Mouse (Mus musculus): ENCODE results near the gene Slc25a29. TPM values are rescaled to one million over a fixed set of nuclear protein-coding genes. Genes with fewer than 3 reads are reported as not detected.

Slc25a29 gene
- polyA plus RNA-seq, 1 experiment from 2014 or later: 29.2 TPM

DNA sequence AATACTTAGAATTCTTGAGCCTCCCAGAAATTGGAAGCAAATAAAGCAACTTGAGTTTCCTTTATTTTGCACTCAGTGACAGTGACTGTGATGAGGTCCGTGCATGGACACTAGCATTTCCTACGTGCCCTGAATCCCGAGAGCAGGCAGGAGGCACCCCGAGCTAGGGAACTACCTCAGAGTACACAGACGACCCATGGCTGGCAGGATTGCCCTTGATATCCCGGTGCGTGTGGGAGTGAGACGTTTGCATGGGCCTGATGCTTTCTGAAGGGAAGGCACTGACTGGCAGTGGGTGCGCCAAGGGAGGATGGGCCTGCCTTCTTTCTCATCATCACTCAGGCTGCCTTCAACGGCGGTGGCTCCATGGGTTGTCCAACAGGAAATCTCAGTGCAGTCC is 19.1 kb downstream of the Slc25a29 start:
- Histone ChIP-seq H3K4me2 (replicated peaks) (no peak overlapping the region), H3K27me3 (no peaks in the 10 kb centered on the region), H3K36me3 (peaks cover 19% of the 10 kb centered on the region), H3K4me3 (no peak overlapping the region), H3K27ac (replicated peaks) (no peak overlapping the region), H3K4me1 (peaks cover 7% of the 10 kb centered on the region), H3K9ac (replicated peaks) (no peak overlapping the region), H3K9me3 (no peaks in the 10 kb centered on the region)
- ATAC-seq (replicated peaks): no peak
- WGBS: 88% methylated on average over 11 of the region's 11 CpGs

DNA sequence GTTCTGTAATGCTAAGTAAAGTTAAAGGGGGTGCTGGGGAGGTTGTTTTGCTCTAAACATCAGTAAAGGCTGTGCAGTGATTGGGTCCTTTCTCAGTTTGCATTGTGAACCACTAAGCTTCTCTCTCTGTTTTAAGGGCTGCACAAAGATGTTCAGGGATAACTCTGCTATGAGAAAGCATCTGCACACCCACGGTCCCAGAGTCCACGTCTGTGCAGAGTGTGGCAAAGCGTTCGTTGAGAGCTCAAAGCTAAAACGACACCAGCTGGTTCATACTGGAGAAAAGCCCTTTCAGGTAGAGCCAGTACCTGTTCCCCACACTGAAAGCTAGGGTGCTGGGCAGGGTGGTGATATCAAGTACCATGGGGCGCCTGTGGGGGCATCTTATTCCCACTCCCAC is 21.2 kb downstream of the Slc25a29 start:
- Histone ChIP-seq H3K36me3 (peaks cover 19% of the 10 kb centered on the region), H3K4me3 (no peak overlapping the region), H3K4me1 (peaks cover 11% of the 10 kb centered on the region), H3K9ac (replicated peaks) (no peak overlapping the region), H3K27me3 (no peaks in the 10 kb centered on the region), H3K27ac (replicated peaks) (no peak overlapping the region), H3K4me2 (replicated peaks) (no peak overlapping the region), H3K9me3 (no peaks in the 10 kb centered on the region)
- WGBS: 92% methylated on average over 6 of the region's 6 CpGs
- ATAC-seq (replicated peaks): no peak

DNA sequence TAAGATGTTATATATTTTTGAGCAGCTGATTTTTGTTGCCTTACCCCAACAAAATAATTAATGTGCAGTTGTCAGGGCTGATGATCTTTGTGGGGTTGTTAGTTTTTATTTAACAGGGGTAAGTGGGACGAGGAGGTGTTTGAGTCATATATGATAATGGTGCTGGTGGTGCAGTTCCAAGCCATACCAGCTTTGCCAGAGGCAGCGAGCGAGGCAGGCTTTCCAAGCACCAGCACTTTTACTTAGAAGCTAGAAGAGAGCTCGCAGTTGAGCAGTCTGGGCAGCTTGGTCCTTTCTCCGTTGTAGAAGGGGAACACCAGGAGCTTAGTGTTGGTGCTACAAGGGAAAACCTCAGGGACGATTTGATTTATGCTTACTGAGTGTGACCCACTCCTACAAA is 23.2 kb downstream of the Slc25a29 start:
- no peak for ATAC-seq (replicated peaks)
- H3K9ac ChIP-seq (replicated peaks): no peak overlapping the region
- H3K4me1 ChIP-seq: peaks cover 11% of the 10 kb centered on the region
- H3K36me3 ChIP-seq: peaks cover 17% of the 10 kb centered on the region
- no peaks in the 10 kb centered on the region for H3K9me3 ChIP-seq
- H3K4me2 ChIP-seq (replicated peaks): no peak overlapping the region
- WGBS: 81% methylated on average over 6 of the region's 6 CpGs
- H3K27ac ChIP-seq (replicated peaks): no peak overlapping the region
- no peaks in the 10 kb centered on the region for H3K27me3 ChIP-seq
- no peak overlapping the region for H3K4me3 ChIP-seq

DNA sequence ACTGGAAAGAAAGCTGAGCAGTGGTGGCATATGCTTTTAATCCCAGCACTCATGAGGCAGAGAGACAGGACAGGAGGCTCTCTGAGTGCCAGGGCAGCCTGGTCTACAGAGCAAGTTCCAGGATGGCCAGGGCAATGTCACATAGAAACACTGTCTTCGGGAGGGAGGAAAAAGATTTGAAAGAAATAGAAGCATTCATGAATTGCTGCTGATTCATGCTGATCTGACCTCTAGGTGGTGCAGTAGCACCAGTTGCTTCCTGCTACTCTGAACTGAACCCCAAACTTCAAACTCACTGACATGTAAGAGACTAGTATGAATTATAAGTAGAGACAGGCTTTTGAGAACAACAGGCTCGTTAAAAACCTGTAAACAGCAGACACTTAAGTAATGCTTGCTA is 24.6 kb downstream of the Slc25a29 start:
- no peak overlapping the region for H3K27ac ChIP-seq (replicated peaks)
- H3K9me3 ChIP-seq: no peaks in the 10 kb centered on the region
- H3K9ac ChIP-seq (replicated peaks): no peak overlapping the region
- no peak for ATAC-seq (replicated peaks)
- H3K27me3 ChIP-seq: no peaks in the 10 kb centered on the region
- no peak overlapping the region for H3K4me2 ChIP-seq (replicated peaks)
- peaks cover 11% of the 10 kb centered on the region for H3K4me1 ChIP-seq
- WGBS: 48% methylated on average over 2 of the region's 2 CpGs
- no peak overlapping the region for H3K4me3 ChIP-seq
- H3K36me3 ChIP-seq: peaks cover 13% of the 10 kb centered on the region

DNA sequence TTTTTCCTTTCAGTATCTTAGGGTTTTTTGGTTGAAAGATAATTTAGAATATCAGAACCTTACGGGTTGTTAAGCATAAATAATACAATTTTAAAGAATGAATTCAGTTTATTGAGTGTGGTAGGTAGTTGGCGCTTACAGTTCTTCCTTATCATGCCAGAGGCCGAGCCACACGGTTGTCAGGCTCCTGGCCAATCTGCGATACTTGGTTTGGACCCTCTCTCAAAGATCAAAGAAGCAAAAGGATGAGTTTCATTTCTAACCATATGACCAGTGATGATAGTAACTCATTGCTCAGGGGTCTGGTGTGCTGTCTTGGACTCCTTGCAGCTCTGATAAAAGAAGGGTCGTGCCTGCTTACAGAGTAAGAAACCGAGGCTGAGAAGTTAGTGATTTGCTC is 25.4 kb downstream of the Slc25a29 start:
- WGBS: 90% methylated on average over 7 of the region's 7 CpGs
- no peak overlapping the region for H3K27ac ChIP-seq (replicated peaks)
- ATAC-seq (replicated peaks): no peak
- no peaks in the 10 kb centered on the region for H3K9me3 ChIP-seq
- H3K4me1 ChIP-seq: peaks cover 11% of the 10 kb centered on the region
- H3K36me3 ChIP-seq: peaks cover 11% of the 10 kb centered on the region
- no peaks in the 10 kb centered on the region for H3K27me3 ChIP-seq
- H3K4me2 ChIP-seq (replicated peaks): no peak overlapping the region
- H3K4me3 ChIP-seq: no peak overlapping the region
- no peak overlapping the region for H3K9ac ChIP-seq (replicated peaks)

DNA sequence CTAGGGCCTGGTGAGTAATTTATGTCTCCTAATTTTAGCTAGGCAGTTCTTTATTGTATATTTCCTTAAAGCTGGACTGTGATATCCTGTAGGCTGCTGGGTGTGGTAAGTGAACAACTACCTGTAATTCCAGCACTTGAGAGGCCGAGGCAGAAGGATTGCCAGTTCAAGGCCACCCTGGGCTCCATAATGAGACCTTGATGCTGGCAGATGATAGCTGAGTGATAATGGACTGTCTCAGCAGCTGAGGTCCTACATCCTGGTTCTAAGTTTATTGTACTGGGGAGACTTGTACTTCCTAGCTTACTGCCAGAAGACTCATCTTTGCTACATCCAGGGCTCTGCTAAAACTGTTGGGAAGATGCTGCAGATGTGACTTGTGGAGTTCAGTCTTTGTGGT is 25.9 kb downstream of the Slc25a29 start:
- Histone ChIP-seq H3K4me2 (replicated peaks) (no peak overlapping the region), H3K9me3 (no peaks in the 10 kb centered on the region), H3K4me3 (no peak overlapping the region), H3K27me3 (no peaks in the 10 kb centered on the region), H3K9ac (replicated peaks) (no peak overlapping the region), H3K36me3 (peaks cover 7% of the 10 kb centered on the region), H3K4me1 (peaks cover 11% of the 10 kb centered on the region), H3K27ac (replicated peaks) (no peak overlapping the region)
- 92% methylated on average over 1 of the region's 1 CpGs for WGBS
- no peak for ATAC-seq (replicated peaks)

DNA sequence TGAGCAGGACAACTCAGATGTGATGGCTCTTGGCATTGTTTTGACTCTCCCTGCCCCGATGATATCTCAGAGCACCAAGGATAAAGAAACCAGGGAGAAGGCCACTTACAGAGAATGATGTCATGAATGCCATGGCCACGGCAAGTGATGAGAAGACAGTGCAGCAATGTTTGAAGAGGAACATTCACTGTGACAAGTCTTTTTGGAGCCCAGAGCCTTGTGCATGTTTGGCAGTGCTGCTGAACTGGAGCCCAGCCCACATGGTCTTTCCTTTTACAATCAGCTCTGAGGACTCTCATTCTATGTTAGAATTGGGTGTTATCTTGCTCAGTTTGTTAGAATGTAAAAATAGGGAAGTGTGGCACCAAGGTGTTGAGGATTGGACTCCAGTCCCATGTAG is 27.2 kb downstream of the Slc25a29 start:
- Histone ChIP-seq H3K4me3 (no peak overlapping the region), H3K9ac (replicated peaks) (no peak overlapping the region), H3K4me2 (replicated peaks) (no peak overlapping the region), H3K9me3 (no peaks in the 10 kb centered on the region), H3K27me3 (no peaks in the 10 kb centered on the region), H3K4me1 (peaks cover 12% of the 10 kb centered on the region), H3K36me3 (peaks cover 1% of the 10 kb centered on the region), H3K27ac (replicated peaks) (no peak overlapping the region)
- 88% methylated on average over 2 of the region's 2 CpGs for WGBS
- ATAC-seq (replicated peaks): no peak

DNA sequence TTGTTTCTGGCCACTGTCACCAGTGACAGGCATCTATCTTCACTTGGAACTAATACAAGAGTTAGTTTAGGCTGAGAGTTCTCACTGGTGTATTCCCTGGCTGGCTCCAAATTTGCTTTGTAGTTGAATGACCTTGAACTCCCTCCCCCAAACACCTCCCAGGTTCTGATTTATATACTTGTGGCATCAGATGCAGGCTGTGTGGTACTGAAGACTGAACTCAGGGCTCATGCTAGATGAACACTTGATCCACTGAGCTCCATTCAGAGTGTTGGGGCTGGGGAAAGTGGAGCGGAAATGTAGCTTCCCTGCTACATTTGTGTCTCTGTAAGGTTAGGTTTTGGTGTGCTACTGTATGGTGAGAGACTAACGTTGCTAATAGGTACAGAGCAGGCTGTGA is 31.3 kb downstream of the Slc25a29 start:
- H3K9ac ChIP-seq (replicated peaks): no peak overlapping the region
- H3K4me2 ChIP-seq (replicated peaks): no peak overlapping the region
- H3K27ac ChIP-seq (replicated peaks): no peak overlapping the region
- H3K9me3 ChIP-seq: no peaks in the 10 kb centered on the region
- peaks cover 26% of the 10 kb centered on the region for H3K4me1 ChIP-seq
- ATAC-seq (replicated peaks): no peak
- no peak overlapping the region for H3K4me3 ChIP-seq
- WGBS: 91% methylated on average over 2 of the region's 2 CpGs
- no peaks in the 10 kb centered on the region; the same call in 1 of the 2 replicates for H3K36me3 ChIP-seq
- no peaks in the 10 kb centered on the region for H3K27me3 ChIP-seq

DNA sequence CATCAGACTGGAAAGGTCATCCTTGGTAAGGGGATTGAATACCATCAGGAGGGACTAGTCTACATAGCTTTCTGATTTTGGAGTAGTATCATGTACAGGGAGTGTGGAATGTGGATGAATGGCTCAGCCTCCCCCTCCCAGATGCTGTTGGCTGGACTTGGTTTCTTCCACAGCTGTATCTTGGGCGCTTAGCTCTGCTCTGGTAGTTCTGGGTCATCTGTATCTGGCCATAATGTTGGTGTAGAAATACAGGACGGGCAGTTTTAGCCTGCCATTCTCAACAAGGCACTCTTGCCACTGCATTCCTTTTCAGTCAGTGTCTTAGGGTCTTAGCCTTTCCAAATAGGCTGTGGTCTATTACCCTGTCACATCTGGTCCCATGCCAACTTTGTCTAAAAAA is 34.1 kb downstream of the Slc25a29 start:
- no peak overlapping the region for H3K9ac ChIP-seq (replicated peaks)
- WGBS: 73% methylated on average over 2 of the region's 2 CpGs
- H3K9me3 ChIP-seq: no peaks in the 10 kb centered on the region
- no peaks in the 10 kb centered on the region; the same call in 1 of the 2 replicates for H3K36me3 ChIP-seq
- no peak overlapping the region for H3K27ac ChIP-seq (replicated peaks)
- no peak overlapping the region for H3K4me2 ChIP-seq (replicated peaks)
- no peak overlapping the region for H3K4me3 ChIP-seq
- no peaks in the 10 kb centered on the region for H3K27me3 ChIP-seq
- ATAC-seq (replicated peaks): no peak
- peaks cover 39% of the 10 kb centered on the region for H3K4me1 ChIP-seq

DNA sequence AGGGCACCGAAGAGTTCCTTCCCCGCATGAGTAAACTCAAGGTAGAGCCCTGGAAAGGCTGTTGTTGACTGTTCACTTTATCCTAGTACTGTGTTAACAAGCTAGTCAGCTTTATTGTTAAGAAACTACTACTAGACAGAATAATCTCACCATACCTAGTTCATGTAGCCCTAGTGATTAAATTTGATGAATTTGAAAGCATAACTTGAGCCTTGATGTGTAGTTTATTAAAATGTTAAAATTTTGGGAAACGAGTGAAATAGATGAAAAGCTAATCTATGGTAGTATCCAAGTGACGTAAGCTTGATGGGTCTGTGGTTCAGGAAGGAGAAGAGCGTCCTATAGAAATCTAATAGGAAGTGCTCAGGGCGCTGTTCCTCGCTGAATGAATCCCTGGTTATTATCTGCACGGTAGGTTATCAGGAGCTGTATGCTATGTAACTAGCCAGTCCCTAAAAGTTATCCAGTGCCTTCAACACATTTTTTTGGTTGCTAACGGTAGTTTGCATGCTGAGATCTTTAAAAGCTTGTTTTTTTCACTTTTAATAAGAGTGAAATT is 40.6 kb downstream of the Slc25a29 start:
- ATAC-seq (replicated peaks): no peak
- H3K9me3 ChIP-seq: no peaks in the 10 kb centered on the region
- H3K4me3 ChIP-seq: peak overlapping the region; percentile 97
- 13% methylated on average over 9 of the region's 9 CpGs for WGBS
- peak overlapping the region; percentile 99 for H3K27ac ChIP-seq (replicated peaks)
- H3K36me3 ChIP-seq: no peaks in the 10 kb centered on the region
- H3K9ac ChIP-seq (replicated peaks): peak overlapping the region; percentile 91
- peaks cover 52% of the 10 kb centered on the region for H3K4me1 ChIP-seq
- peak overlapping the region; percentile 79 for H3K4me2 ChIP-seq (replicated peaks)
- H3K27me3 ChIP-seq: no peaks in the 10 kb centered on the region

DNA sequence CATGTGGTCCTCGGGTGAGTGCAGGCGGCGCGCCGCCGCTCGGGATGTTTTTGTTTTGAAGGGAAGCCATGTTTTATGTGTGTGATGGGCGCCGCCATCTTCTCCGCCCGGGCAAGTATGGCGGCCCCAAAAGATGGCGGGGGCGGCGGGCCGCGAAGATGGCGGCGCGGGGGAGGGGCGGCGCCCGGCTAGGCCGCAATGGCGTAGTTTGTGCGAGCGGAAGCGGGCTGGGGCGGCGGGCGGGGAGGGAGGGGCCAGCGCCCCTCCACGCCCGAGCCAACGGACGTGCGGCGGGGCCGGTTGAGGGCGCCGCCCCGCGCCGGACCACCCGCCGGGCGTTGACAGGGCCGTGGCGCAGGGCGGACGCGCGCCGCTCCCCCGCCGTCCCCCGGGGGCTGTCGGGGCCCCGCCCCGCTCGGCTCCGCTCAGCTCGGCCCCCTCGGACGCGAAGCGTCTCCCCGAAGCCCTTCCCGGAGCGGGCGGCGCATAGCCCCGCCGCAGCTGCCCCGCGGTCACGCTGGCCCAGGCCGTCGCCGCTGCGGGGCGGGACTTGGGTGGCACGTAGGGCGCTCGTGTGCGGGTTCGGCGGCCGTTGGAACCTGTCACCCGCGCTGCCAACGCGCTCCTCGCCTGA is 41.5 kb downstream of the Slc25a29 start:
- Histone ChIP-seq H3K4me3 (peak overlapping the region; percentile 97), H3K9me3 (no peaks in the 10 kb centered on the region), H3K27me3 (no peaks in the 10 kb centered on the region), H3K36me3 (no peaks in the 10 kb centered on the region), H3K27ac (replicated peaks) (peak overlapping the region; percentile 99), H3K4me2 (replicated peaks) (peak overlapping the region; percentile 79), H3K4me1 (peaks cover 50% of the 10 kb centered on the region), H3K9ac (replicated peaks) (peak overlapping the region; percentile 91)
- ATAC-seq (replicated peaks): peak; percentile 74
- WGBS: under 1% methylated on average over 58 of the region's 94 CpGs

DNA sequence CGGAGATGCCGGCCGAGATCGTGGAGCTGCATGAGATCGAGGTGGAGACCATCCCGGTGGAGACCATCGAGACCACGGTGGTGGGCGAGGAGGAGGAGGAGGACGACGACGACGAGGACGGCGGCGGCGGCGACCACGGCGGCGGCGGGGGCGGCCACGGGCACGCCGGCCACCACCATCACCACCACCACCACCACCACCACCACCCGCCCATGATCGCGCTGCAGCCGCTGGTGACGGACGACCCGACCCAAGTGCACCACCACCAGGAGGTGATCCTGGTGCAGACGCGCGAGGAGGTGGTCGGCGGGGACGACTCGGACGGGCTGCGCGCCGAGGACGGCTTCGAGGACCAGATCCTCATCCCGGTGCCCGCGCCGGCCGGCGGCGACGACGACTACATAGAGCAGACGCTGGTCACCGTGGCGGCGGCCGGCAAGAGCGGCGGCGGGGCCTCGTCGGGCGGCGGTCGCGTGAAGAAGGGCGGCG is 42.2 kb downstream of the Slc25a29 start:
- under 1% methylated on average over 70 of the region's 71 CpGs for WGBS
- Histone ChIP-seq H3K4me2 (replicated peaks) (peak overlapping the region; percentile 41), H3K36me3 (no peaks in the 10 kb centered on the region), H3K27me3 (no peaks in the 10 kb centered on the region), H3K27ac (replicated peaks) (peak overlapping the region; percentile 99), H3K9ac (replicated peaks) (peak overlapping the region; percentile 91), H3K4me1 (peaks cover 45% of the 10 kb centered on the region), H3K4me3 (peak overlapping the region; percentile 97), H3K9me3 (no peaks in the 10 kb centered on the region)
- ATAC-seq (replicated peaks): no peak; the same call in 1 of the 2 replicates

All from forebrain, embryonic 15.5 days (tissue).